Mouse (Mus musculus): ENCODE measurements around the gene Tbxa2r.

Gene Tbxa2r

DNA sequence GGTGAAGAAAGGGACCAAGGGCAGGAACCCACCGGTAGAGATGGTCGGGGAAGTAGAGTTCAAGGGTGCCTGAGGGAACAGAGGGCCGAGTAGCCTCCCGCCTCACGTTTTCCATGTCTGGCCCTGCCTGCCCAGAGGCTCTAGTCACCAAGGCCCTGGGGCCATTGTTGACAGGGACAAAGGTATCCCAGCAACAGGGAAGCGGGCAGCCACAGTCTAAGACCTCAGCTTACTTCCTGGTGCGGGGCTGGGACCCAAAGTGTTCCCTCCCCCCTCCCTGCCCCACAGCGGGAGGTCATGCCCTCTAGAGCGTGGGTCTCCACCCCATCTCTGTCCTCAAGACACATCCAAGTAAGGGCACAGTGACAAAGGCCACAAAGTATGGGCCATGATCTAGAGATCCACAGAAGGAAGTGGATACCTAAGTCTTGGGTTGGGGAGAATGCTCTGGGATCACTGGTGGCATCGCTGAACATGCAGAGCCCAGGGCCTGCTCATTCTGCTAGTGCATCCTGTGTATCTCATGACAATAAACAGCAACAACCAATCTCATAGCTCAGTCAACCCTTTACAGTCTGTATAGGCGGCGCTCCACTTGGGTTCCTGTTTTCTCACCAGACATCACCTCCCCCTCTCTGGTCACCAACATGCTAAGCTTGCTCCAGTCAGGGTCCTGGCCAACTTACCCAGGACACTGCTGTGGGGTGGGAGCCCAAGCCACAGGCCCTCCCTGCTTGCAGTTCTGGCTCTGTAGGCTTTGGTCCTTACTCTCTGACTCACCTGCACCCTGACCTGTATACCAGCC, 37.3 kb downstream of the Tbxa2r start, which contains the start of gene 4930404N11Rik:
4930404N11Rik (minus strand) TSS at position 145 of the 805 bp plus-strand sequence.
- WGBS: 30% methylated on average over 12 of the region's 12 CpGs

DNA sequence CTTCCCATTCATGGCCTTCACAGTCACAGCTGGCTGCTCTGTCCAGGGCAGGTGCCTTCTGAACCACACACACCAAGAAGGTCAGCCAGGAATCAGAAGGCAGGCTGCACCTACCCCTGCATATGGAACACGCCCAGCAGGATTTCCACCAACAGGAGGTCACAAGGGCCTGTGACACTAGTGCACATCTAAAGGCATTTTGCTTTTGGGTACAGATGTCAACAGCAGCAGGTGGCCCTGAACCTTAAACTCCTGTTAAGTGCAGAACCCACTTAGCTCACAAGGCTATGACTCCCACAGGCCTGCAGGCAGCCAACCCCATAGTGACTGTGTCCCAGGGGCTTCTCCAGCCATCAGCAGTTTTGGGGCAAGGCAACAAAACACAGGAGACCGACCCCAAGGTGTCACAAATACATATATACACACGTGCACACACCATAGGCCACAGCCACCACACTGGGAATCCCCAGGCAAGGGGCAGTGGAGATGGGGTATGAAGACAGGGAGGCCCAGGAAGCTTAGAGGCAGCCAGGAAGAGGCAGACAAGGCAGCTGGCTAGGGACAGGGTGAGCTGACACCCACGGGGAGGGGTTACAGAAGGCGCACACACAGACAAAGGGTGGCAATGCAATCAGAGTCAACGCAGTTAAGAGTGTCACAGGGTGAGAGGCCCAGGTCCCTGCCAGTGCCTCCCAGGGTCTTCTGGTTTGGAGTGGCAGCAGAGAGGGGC, 38.1 kb downstream of the Tbxa2r start:
- 59% methylated on average over 6 of the region's 6 CpGs for WGBS

DNA sequence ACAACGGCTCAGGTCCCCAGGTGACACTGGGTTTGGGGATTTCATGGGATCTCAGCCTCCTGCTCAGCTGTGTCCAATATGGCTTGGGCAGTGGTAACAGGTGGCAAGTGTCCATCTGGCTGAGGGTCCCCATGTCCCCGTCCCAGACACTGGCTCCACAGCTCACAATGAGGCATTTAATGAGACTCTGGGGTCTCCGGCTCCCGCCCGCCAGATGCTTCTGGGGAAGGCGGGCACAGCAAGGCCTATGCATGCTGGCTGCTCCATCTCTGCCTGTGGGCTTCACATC, 38.6 kb downstream of the Tbxa2r start:
- 76% methylated on average over 6 of the region's 6 CpGs for WGBS

DNA sequence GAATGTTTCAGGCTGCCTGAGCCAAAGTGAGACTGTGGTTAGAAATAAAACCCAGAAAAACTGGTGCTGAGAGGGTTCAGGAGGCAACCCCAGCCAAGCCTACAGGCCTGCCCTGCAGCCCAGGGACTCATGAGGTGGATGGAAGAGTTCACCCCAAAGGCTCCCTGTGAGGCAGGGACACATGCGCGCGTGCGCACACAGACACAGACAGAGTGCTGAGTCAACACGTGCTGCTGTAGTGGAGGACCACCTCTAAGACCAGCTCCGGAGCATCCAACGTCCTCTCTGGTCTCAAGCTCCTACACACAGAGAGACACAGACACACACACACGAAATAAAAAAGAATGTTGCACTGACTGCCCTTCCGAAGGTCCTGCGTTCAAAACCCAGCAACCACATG, 46.8 kb downstream of the Tbxa2r start:
- 92% methylated on average over 10 of the region's 10 CpGs for WGBS

DNA sequence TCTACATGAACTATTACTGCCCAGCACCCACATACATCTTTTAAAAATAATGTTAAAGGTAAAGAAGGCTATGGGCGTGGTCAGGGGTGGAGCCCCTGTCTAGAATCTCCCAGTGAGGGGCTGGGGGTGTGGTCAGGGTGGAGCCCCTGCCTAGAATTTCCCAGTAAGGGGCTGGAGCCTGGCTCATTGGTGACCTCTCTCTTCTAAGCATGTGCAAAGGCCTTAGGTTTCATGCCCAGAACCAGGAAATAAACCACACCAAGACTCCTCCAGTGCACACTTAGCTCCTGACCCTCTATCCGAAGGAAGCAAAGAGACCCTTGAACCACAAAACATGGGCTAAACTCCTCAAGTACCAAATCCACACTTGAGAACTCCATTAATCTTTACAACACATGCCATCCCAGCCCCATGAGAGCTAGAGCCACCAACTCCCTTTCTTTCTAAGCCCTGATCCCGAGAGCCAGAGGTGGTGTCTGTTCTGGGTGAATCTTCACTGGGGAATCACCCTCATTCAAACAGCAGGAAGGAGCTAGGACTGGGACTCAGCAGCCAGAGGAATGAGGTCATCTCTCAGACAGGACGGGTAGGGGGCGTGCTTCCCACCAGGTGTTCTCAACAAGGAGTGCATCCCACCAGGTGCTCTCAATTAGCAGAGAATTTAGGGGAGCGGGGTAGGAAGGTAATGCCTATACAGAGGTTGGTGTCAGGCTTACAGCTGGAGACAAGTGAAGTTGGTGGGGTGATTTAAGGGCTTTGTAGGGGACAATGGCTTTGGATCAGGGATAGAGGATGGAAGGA, 48.2 kb downstream of the Tbxa2r start:
- WGBS: 39% methylated on average over 6 of the region's 6 CpGs

DNA sequence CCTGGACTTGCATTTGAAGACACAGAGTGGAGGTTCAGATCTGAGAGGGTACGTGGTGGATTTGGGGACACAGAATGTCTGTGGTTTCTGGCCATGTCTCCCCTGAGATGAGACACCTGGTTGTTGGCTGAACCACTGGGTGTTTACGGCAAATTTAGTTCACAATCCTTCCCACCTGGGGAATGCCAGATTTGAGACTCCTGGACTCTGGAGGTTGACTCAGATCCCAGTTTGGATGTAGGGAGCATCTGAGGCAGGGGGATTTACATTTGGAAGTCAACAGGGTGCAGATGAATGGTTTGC, 48.8 kb downstream of the Tbxa2r start:
- 36% methylated on average over 2 of the region's 2 CpGs for WGBS

DNA sequence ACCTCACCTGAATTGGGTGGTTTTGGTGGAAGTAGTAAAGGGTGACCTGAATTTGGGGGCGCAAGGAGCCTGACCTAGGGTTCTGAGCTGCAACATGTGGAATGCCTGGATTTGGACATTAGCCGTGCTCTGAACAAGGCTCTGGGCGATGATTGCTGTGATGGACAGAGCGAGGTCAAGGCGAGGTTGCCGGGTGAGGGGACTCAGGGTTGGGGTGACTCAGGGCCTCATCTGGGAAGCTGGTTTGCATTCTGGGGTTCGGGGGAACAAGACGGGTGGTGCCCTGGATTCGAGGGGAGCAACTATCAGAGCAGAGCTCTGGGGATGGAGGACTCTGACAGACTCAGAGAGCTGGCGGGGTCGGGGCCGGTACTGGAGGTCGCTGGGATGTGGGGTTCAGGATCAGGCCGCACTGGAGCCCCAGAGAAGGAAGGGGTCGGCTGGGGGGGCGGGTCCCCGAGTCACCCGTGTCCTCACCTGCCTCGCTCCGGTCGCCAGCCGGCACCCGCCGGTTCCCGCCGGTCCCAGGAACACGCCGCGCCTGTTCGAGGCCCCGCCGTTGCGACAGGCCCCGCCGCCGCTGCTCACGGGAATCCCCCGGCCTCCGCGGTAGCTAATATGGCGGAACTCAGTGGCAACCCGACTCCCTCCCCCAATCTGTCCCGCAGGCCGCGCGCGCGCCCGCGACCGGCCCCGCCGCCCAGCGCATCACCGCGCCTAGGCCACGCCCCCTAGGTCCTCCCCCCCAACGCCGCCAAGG, 49.4 kb downstream of the Tbxa2r start, which contains the start of gene Fzr1:
Fzr1 (minus strand) TSS at position 724 of the 760 bp plus-strand sequence.
- 1% methylated on average over 58 of the region's 59 CpGs for WGBS

DNA sequence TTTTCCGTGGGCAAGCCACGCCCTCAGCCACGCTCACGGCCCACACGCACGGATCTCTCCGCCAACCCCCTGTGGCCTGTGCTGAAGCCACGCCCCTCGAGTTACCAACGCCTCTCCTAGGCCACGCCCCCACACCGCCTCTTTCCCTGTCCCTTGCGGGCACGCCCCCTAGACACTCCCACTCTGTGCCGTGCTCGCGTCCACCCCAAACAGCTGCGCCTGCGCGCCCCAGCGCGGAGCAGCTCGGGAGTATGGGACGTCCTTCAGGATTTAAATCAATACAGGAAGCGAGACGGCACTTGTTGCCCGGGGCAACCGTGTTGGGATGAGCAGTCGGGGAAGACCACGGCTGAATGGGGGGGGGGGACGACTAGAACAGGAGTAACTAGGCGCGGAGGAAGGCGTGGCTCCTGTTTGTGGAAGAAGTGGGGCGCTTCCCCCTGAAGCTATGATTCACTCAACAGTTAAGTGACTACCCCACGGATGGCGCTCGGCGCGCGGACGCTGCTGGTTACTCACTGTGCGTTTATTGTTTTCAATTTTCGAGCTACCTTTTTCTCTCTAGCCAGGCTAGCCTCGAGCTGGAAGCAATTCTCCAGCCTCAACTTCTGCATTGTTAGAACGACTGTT, 50.1 kb downstream of the Tbxa2r start:
- WGBS: 1% methylated on average over 46 of the region's 46 CpGs

DNA sequence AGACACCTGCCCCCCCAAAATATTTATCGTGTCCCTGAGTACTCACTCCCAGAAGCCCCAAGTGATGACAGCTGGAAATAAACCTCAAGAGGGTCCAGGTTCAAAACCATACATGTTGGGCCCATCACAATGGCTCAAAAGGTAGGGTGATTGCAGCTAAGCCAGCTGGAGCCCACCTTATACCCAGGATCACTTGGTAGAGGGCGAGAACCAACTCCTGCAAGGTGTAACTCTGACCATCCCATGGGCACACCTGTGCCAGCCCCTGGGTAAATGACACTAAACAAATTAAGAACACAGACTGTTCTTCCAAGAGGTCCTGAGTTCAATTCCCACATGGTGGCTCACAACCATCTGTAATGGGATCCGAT, 50.6 kb downstream of the Tbxa2r start:
- WGBS: 58% methylated on average over 3 of the region's 3 CpGs

DNA sequence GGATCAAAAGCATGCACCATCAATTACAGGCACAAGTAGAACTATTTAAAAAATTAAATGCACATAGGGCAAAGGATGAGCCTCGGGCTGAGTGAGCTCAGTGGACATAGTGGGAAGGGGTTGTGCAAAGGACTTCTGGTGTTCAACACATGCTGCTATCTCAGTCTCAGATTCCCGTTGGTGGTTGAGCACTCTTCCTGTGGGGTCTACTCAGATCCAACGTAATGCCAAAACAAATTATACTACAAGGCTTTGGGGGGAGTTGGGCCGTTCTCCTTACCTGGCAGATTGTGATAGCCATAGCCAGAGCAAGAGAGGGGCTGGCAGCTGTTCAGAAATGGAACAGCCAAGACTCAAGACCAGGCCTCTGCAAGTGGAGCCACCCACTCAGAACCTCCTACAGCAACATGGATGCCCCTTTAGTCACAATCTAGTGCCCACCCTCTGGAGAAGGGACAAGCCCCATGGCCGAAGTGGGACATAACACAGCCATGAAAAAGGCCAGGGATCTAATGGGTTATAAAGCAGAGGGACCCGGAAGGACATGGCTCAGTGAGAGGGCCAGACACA, 51.4 kb downstream of the Tbxa2r start:
- 89% methylated on average over 6 of the region's 6 CpGs for WGBS

DNA sequence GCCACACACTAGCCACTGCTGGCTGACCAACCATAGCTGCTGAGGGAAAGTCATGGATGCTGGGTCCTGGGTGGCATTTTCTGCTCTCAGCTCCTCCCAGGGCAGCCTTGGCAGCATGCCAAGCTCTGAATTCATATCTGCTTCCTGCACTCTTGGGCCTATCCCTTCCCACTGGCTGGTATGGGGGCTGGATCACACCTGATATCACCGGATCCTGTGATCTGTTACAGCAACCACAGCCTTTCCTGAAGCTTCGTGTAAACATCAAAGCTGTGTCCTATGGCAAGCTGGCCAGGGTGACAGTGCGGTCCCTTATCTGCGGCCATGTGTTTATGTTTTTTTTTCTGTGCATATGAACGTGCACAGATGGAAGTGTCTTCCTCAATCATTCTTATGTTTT, 53.5 kb downstream of the Tbxa2r start:
- WGBS: 73% methylated on average over 5 of the region's 5 CpGs

DNA sequence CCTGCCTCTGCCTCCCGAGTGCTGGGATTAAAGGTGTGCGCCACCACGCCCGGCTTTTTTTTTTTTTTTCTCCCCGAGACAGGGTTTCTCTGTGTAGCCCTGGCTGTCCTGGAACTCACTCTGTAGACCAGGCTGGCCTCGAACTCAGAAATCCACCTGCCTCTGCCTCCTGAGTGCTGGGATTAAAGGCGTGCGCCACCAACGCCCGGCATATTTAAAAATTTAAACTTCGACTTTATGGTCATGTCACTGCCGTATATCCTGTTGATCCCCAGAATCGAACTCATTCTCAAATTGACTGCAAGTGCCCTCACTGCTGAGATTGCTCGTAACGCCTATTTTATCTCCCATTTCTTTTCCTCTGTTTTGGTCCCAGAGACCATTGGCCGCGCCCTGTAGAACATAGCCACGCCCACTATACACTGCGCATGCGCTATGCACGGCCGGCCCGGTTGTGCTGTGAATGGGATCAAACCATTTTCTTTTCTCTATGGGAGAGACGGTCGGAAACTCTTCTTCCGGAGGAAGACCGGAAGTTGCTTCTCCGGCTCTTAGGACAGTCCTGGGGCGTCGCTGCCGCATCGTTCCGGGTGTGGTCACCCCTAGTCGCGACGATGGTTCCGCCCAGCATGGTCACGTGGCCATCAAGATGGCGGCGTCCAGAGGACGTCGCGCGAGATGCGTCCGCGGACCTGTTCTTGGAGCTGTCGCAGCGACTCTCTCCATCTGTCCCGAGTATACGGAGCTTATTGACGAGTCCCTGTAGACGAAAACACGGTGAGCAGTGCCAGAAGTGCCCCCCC, 55.5 kb downstream of the Tbxa2r start, which contains the start of the genes Dohh and Gm48551:
Dohh (plus strand) TSS at position 627 of the 803 bp plus-strand sequence.
Gm48551 (plus strand) TSS at position 665 of the 803 bp plus-strand sequence.
- WGBS: 7% methylated on average over 53 of the region's 54 CpGs

DNA sequence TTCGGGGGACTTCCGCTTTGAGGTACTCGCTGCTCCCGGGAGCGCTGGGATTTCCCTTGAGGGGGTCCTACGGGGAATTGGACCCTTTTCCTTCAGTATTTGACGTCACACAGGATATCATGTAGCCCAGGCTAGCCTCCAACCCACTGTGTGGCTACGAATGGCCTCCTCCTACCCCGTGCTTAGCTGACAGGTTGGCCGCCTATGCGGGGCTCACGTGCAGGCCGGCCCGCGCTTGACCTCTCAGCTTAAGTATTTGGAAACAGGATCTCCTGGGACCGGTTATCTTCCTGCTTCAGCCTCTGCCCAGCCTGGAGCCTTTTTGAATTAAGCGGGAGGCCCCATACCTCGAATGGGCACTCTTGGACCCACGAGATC, 56.1 kb downstream of the Tbxa2r start:
- WGBS: under 1% methylated on average over 19 of the region's 19 CpGs

Data from cerebral cortex, adult 2 months (tissue).